Mouse (Mus musculus) erythroblast, embryonic 14.5 days (primary cell): Measurements from ENCODE around the gene Cyct. TPM values are rescaled to one million over a fixed set of nuclear protein-coding genes. Genes with fewer than 3 reads are reported as not detected.

Source experiments
- H3K27me3 ChIP-seq: 2 replicates; pipeline ENCODE4 v1.6.1; 2012; ENCODE audit warnings: inconsistent platforms; ENCODE audit not compliant: control insufficient read depth
- H3K36me3 ChIP-seq: 2 replicates; pipeline ENCODE4 v1.6.1; 2012; ENCODE audit warnings: mild to moderate bottlenecking, inconsistent platforms; ENCODE audit not compliant: control insufficient read depth
- H3K4me1 ChIP-seq: 2 replicates; pipeline ENCODE4 v1.6.1; 2012; ENCODE audit warnings: inconsistent platforms; ENCODE audit not compliant: control insufficient read depth
- H3K4me3 ChIP-seq: replicated peaks from 2 replicates; pipeline ENCODE3; 2012; ENCODE audit warnings: moderate library complexity, mild to moderate bottlenecking, inconsistent platforms
- H3K9me3 ChIP-seq: 2 replicates; pipeline ENCODE4 v1.6.1; 2012; ENCODE audit warnings: low read length, inconsistent platforms, mixed read lengths; ENCODE audit not compliant: control insufficient read depth
- GATA1 ChIP-seq: IDR thresholded peaks from 2 replicates; pipeline ENCODE4 v1.6.1; 2012; ENCODE audit warnings: low read length, inconsistent platforms, mixed read lengths
- TAL1 ChIP-seq: IDR thresholded peaks from 3 replicates; pipeline ENCODE4 v1.6.1; 2012; ENCODE audit warnings: low read length, inconsistent platforms, mixed read lengths
- polyA plus RNA-seq: library from polyadenylated mRNA; stranded (reverse); fragments of >175 nt; gene quantifications from 2 replicates; pipeline ENCODE4 v1.2.3, GENCODE M21; 2012

The Cyct gene
- not detected in 2 replicates for polyA plus RNA-seq

DNA sequence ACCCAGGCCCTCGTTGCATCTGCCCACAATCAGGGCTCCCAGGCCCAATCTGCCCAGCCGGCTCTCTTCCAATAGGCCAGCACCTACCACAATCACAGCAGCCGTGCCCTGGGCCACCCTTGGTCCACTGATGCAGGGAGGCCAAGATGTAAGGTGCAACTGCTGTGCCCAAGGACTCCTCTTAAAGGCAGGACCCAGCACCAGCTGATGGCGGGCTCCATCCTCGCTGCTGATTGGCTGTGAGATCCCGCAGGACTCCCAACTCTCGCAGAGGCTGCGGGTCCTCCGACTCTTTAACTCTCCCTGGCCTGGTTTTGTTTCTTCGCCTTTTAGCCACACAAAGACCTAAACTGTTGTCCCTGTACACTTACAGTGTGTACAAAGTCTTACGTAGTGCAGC, at the start of gene Cyct:
TSS of gene Cyct (minus strand) at position 225 of the 400 bp plus-strand sequence.
- H3K9me3 ChIP-seq: no peaks in the 10 kb centered on the region
- H3K4me1 ChIP-seq: no peaks in the 10 kb centered on the region
- H3K27me3 ChIP-seq: no peaks in the 10 kb centered on the region
- H3K4me3 ChIP-seq: no peak within 1 kb of the TSS
- no peaks in the 10 kb centered on the region for H3K36me3 ChIP-seq
- no peak for TF ChIP-seq TAL1
- TF ChIP-seq GATA1: no peak

DNA sequence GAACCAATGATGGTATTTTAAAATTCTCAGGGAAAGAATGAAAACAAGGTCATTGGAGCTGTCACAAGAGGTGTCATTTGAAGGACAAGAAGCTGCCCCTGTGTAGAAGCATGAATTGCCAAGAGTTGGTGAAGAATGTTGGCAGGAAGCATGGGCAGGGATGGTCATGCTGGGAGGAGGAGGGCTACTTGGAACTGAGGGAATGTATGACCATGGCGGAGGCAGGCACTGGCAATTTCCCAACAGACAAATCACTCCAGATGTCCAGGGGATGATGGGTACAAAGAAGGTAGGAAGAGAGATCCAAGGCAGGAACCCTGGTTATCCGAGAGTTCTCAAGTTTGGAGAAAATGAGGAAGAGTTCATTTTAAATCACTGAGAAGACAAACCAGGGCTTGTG, 49.7 kb upstream of the Cyct start:
- Histone ChIP-seq H3K4me3 (no peak overlapping the region), H3K9me3 (peaks cover 7% of the 10 kb centered on the region; the same call in 1 of the 2 replicates), H3K27me3 (peaks cover 52% of the 10 kb centered on the region), H3K4me1 (no peaks in the 10 kb centered on the region; the same call in 1 of the 2 replicates), H3K36me3 (no peaks in the 10 kb centered on the region)
- TF ChIP-seq TAL1 (no peak), GATA1 (no peak)

DNA sequence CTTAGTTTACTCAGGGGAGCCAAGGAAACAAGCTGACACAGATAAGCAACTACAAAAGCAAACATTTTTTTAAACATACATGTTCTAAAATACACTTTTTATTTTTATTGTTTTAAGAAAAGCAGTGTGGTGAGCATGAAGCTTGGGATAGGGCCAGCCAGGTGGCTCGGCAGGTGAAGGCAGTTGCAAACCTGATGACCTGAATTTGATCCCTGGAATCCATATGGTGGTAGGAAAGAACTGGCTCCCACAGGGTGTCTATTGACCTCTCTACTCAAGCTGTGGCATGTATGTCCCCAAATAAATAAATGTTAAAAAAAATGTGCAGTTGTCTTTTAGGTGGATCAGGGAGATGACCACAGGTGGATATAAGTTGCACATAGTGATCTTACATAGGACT, 49.3 kb upstream of the Cyct start:
- no peaks in the 10 kb centered on the region; the same call in 1 of the 2 replicates for H3K4me1 ChIP-seq
- peaks cover 7% of the 10 kb centered on the region; the same call in 1 of the 2 replicates for H3K9me3 ChIP-seq
- H3K27me3 ChIP-seq: peaks cover 57% of the 10 kb centered on the region
- TF ChIP-seq TAL1: no peak
- no peak for TF ChIP-seq GATA1
- no peaks in the 10 kb centered on the region for H3K36me3 ChIP-seq
- no peak overlapping the region for H3K4me3 ChIP-seq

DNA sequence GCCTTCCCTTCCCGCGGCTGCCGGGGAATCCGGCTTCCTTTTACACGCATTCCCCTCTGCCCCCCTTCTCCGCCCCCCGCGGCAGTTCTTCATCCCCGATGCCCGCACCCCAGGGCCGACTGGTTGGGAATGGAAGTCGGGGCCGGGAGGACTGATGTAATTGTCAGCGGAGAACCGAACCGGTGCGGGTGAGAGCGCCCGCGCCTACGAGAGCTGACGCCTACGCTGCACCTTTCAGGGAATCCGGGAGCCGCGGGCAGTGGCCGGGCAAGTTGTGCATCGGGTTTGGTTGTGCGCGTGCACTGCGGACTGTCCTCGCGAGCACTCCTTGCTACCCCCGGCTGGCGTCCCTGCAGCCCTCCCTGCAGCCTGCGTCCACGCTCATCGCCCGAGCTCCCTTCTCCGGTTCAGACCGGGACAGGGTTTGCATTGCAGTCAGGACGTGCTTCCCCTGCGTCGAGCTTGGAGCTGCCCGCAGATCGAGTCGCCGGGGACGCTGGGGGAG, 46.7 kb upstream of the Cyct start:
- H3K27me3 ChIP-seq: peaks cover 78% of the 10 kb centered on the region
- H3K4me1 ChIP-seq: no peaks in the 10 kb centered on the region; the same call in 1 of the 2 replicates
- TF ChIP-seq GATA1 (no peak), TAL1 (no peak)
- H3K9me3 ChIP-seq: peaks cover 7% of the 10 kb centered on the region; the same call in 1 of the 2 replicates
- H3K4me3 ChIP-seq: peak overlapping the region; percentile 54
- H3K36me3 ChIP-seq: no peaks in the 10 kb centered on the region

DNA sequence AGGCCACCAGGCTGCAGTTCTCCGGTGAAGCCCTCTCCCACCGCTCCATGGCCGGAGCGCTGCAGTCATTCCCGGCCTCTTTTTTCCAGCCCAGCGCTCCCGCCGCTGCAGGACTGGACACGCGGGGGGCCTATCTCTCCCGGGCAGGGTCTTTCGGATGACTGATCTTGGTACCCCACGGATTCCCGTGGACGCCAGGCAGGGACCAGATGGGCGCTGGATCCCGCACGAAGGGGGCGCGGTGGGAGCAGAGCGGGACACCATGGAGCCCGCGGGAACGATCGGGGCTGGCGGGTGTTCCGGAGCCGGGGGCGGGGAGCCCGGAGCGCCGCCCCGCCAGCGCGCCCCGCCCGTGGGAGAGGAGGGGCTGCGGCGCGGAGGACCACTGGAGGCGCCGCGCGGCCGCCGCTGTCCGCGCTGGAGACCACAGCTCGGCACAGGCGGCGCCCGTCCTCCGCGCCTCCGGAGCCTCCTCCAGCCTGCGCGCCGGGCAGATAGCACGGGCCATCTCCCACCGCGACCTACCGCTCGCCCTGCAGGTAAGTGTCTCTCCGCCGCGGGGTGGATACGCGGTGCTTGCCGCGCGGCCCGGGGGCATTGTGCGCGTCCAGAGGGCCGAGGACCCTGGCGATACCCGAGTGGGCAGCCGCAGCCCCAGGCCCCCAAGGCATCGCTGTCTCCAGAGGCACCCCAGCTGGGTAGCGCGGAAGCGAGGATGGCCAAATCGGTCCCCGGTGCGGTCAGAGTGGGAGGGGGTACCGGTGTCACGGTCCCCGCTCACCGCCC, 46.1 kb upstream of the Cyct start, which contains the start of gene Osbpl6:
TSS of gene Osbpl6 (plus strand) at position 358 of the 786 bp plus-strand sequence.
- H3K4me3 ChIP-seq: peak within 1 kb of the TSS; percentile 54
- H3K36me3 ChIP-seq: no peaks in the 10 kb centered on the region
- H3K9me3 ChIP-seq: peaks cover 7% of the 10 kb centered on the region; the same call in 1 of the 2 replicates
- H3K4me1 ChIP-seq: no peaks in the 10 kb centered on the region; the same call in 1 of the 2 replicates
- TF ChIP-seq TAL1 (no peak), GATA1 (no peak)
- peaks cover 78% of the 10 kb centered on the region for H3K27me3 ChIP-seq

DNA sequence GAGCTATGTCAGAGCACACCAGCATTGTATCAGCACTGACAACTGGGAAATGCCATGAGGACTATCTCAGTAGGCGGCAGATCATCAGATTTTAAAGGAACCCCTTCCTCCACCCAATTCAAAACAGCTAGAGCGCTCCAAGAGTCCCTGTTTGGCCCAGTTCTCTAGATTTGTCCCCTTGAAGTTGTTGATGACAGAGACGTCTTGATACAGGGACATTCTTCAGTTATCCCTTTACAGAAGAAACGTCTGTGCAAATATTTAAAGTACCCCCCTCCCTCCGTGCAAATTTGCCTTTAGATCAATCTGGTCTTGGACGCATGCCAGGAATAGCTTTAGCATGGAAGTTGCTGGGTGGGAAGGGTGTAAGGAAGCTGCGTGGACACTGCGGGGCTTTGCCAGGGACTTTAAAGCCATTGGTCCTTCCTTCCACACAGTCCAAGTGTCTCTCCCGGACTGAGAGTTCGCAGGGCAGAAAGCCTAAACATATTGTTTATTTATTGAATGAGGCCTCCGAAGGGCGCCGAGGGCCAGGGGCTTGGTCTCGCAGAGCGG, 45.4 kb upstream of the Cyct start:
- H3K27me3 ChIP-seq: peaks cover 78% of the 10 kb centered on the region
- H3K4me3 ChIP-seq: peak overlapping the region; percentile 46
- TF ChIP-seq TAL1 (no peak), GATA1 (no peak)

DNA sequence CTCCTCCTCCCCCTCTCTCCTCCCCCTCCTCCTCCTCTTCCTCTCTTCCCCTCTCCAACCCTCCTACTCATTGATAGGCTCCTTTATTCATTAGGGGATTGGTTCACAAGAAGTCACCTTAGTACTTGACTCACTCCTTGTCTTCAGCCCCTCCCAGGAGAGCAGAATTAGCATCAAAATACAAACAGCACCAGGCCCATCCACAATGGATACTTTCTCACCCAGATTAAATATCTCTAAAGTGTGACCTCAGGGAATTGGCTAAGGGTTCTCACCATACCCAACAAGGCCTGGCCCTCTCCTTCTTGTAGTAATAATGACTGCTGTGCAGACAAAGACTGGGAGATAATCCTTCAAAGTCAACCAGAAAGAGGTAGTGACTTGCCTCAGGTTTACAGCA, 39.9 kb upstream of the Cyct start:
- Histone ChIP-seq H3K4me1 (no peaks in the 10 kb centered on the region), H3K4me3 (no peak overlapping the region), H3K36me3 (no peaks in the 10 kb centered on the region), H3K27me3 (peaks cover 27% of the 10 kb centered on the region), H3K9me3 (no peaks in the 10 kb centered on the region)
- TF ChIP-seq TAL1: no peak
- TF ChIP-seq GATA1: no peak

More for the DNA sequence above, 45.4 kb upstream of the Cyct start:
- peaks cover 7% of the 10 kb centered on the region; the same call in 1 of the 2 replicates for H3K9me3 ChIP-seq
- no peaks in the 10 kb centered on the region; the same call in 1 of the 2 replicates for H3K4me1 ChIP-seq
- no peaks in the 10 kb centered on the region for H3K36me3 ChIP-seq

DNA sequence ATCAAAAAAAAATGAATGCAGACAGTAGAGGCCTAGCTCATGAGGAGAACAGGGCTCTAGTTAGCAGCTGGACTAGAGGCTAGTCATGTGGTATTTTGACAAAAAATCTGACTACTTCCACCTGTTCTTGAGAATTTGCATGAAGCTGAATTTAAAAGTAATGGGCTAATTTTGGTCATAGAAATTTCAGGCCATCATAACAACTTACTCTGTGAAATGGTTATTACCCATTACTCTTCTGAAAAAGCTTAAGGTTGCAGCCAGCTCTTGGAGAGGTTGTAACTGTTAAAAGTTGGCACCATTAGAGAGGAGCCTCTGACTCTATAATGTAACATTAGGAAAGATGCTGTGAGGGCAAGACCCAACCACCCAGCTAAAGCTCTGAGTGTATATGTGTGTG, 26.3 kb upstream of the Cyct start:
- H3K4me1 ChIP-seq: no peaks in the 10 kb centered on the region
- no peak for TF ChIP-seq TAL1
- TF ChIP-seq GATA1: no peak
- no peaks in the 10 kb centered on the region for H3K9me3 ChIP-seq
- H3K36me3 ChIP-seq: peaks cover 58% of the 10 kb centered on the region
- H3K27me3 ChIP-seq: no peaks in the 10 kb centered on the region
- H3K4me3 ChIP-seq: no peak overlapping the region

DNA sequence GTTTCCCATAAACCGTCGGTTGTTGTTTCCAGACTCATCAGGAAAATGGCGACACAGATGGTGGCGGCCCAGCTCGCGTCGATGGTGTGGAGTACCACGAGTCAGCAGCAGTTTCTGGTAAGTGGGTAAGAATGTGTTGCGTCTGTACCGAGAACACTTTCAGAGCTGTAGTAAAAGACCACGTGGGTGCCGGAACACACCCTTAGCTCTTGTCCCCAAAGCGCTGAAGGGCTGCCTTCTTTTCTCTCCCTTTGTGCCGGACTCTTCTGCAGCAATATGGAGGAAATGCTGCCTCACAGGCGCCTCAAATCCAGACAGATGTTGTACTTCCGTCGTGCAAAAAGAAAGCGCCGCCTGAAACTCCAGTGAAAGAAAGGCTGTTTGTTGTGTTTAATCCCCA, 18.4 kb upstream of the Cyct start:
- no peak overlapping the region for H3K4me3 ChIP-seq
- no peaks in the 10 kb centered on the region for H3K4me1 ChIP-seq
- no peaks in the 10 kb centered on the region for H3K9me3 ChIP-seq
- TF ChIP-seq GATA1: no peak
- TF ChIP-seq TAL1: no peak
- H3K36me3 ChIP-seq: peaks cover 96% of the 10 kb centered on the region
- no peaks in the 10 kb centered on the region for H3K27me3 ChIP-seq
